Mouse (Mus musculus): Measurements from ENCODE around the gene Hace1.

Gene Hace1

DNA sequence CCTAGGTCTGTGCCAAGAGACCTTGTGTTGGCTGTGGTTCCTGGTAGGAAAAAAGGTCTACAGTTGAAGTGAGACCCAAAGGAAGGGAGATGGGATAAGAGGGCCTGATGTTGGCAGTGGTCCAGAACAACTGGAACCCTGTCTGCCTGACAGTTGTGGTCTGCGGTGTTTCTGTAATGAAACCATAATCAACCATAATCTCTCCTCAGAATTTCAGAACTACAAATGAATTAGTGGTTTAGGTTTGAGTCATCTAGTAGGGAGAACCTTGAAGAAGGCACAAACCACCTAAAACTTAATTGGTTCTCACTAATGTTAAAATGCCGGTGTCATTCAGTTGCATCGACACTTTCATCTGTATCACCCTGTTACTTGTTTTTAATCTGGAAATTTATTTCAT is 133.2 kb downstream of the Hace1 start:
- DNase-seq: no peak

GRCm38 (mm10) chr10:45711348-45711747 is 133.7 kb downstream of the Hace1 start:
- no peak for DNase-seq
